Mouse (Mus musculus) gastrocnemius, postnatal 10 days (tissue): ENCODE measurements around the gene Mcoln3. TPM values are rescaled to one million over a fixed set of nuclear protein-coding genes. Genes with fewer than 3 reads are reported as not detected.

ENCODE experiments used
- DNase-seq: peaks from one replicate; pipeline ENCODE4 v3.0.0; 2021; ENCODE audit warnings: mixed read lengths
- total RNA-seq, 2 experiments: library from RNA; stranded (reverse); gene quantifications; 2 replicates each; pipeline ENCODE4 v1.2.3; 2021

Mcoln3 gene
- total RNA-seq, 2 experiments from 2014 or later = not detected

- DNase-seq = no peak
These were observed 17.6 kb downstream of the Mcoln3 start for GRCm38 (mm10) chr3:146134834-146135233.

GRCm38 (mm10) chr3:146135417-146135816, 18.2 kb downstream of the Mcoln3 start:
- no peak for DNase-seq

GRCm38 (mm10) chr3:146136422-146136821, 19.2 kb downstream of the Mcoln3 start:
- no peak for DNase-seq

- DNase-seq = no peak
These were observed 23.0 kb downstream of the Mcoln3 start for GRCm38 (mm10) chr3:146140276-146140675.

- no peak for DNase-seq
These were observed 25.3 kb downstream of the Mcoln3 start for GRCm38 (mm10) chr3:146142523-146142922.

GRCm38 (mm10) chr3:146145501-146145900, 28.3 kb downstream of the Mcoln3 start:
- DNase-seq = no peak

GRCm38 (mm10) chr3:146146131-146146530, 28.9 kb downstream of the Mcoln3 start:
- DNase-seq = no peak

- peak; percentile 10 for DNase-seq
These were observed 32.2 kb downstream of the Mcoln3 start, which contains the start of gene Mcoln2 for GRCm38 (mm10) chr3:146149156-146150057. Gene Mcoln2, plus strand, starts transcription at chr3:146149833.

- peak; percentile 57 for DNase-seq
These were observed 32.8 kb downstream of the Mcoln3 start for GRCm38 (mm10) chr3:146150058-146150400.

- no peak for DNase-seq
These were observed 33.3 kb downstream of the Mcoln3 start for GRCm38 (mm10) chr3:146150560-146150959.

GRCm38 (mm10) chr3:146151328-146151727, 34.1 kb downstream of the Mcoln3 start:
- no peak for DNase-seq

GRCm38 (mm10) chr3:146151755-146152154, 34.5 kb downstream of the Mcoln3 start:
- DNase-seq = no peak

- no peak for DNase-seq
These were observed 35.1 kb downstream of the Mcoln3 start for GRCm38 (mm10) chr3:146152348-146152747.

GRCm38 (mm10) chr3:146152913-146153312, 35.7 kb downstream of the Mcoln3 start:
- no peak for DNase-seq

- no peak for DNase-seq
These were observed 36.8 kb downstream of the Mcoln3 start for GRCm38 (mm10) chr3:146153862-146154611.

GRCm38 (mm10) chr3:146155628-146156576, 38.7 kb downstream of the Mcoln3 start:
- no peak for DNase-seq

- DNase-seq = no peak
These were observed 39.6 kb downstream of the Mcoln3 start for GRCm38 (mm10) chr3:146156811-146157210.

GRCm38 (mm10) chr3:146158039-146158438, 40.8 kb downstream of the Mcoln3 start:
- DNase-seq = no peak

GRCm38 (mm10) chr3:146159360-146159759, 42.1 kb downstream of the Mcoln3 start:
- no peak for DNase-seq

- no peak for DNase-seq
These were observed 44.9 kb downstream of the Mcoln3 start for GRCm38 (mm10) chr3:146162197-146162596.

- no peak for DNase-seq
These were observed 52.1 kb downstream of the Mcoln3 start for GRCm38 (mm10) chr3:146169356-146169755.

- no peak for DNase-seq
These were observed 55.8 kb downstream of the Mcoln3 start for GRCm38 (mm10) chr3:146173030-146173429.
